Mouse (Mus musculus): Measurements from ENCODE around the gene Krt32.

Krt32 gene

DNA sequence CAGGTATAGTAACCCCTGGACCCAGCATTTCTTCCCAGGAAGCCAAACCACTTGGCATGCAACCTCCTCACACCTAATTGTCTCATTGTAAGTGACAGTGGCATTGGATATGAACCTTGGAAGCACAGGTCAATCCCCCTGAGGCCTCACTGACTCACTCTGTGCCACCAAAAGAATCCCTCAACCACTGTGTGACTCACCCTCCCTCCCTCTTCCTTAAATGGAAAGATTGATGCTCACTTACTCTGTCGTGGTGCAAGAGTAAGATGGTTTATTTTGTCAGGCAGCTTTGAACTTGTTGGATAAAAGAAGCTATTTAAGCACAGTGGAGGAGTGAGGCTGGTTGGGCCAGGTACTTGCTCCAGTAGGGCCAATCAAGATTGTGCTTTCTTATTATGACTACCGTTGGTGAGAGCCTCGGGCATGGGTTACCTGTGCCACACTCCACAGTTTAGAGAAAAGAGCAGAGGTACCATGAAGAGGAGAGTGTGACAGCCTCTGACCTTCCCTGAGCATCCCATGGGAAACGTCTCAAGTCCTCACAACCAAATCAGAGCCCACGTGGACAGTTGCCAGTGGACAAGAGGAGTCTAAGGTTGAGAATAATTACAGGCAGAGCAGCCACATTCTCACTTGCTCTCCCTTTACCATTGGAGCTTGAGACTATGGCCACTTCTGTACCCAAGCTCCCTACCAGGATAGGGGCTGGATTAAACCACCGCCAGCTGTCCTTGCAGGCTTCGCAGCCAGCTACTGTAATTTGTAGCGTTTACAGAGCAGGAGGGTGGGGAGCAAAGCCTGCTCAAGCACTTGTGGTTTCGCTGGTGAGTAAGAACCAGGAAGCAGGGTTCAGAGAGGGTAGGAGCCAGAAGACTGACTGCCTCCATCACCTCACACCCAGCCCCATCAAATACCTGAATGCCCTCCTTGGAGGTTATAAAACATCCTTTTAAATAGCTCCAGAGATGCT is 32.1 kb downstream of the Krt32 start:
- peak; percentile 81 for DNase-seq (ENCODE audit: inconsistent ontology term)

DNA sequence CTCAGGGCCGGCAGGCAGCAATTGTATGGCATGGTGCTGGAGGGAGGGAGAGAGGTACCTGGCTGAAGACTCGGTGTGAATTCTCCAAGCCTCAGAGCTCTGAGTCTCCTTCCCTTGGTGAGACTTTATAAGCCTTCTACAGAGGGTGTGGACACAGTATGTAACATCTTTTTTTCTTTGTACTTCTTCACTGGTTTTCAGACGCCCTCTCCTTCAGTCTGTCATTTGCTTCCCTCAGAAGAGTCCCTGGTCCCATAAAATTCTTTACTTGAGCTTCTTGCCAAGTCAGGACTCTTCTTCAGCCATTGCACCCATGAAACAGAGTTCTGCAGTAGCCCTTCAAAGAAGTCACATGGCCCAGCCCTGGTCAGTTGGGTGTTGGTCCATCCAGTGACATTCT is 37.6 kb downstream of the Krt32 start, which contains the start of gene Krt31:
Krt31 (minus strand) TSS at position 101 of the 400 bp plus-strand sequence.
- no peak for DNase-seq (ENCODE audit: inconsistent ontology term)

DNA sequence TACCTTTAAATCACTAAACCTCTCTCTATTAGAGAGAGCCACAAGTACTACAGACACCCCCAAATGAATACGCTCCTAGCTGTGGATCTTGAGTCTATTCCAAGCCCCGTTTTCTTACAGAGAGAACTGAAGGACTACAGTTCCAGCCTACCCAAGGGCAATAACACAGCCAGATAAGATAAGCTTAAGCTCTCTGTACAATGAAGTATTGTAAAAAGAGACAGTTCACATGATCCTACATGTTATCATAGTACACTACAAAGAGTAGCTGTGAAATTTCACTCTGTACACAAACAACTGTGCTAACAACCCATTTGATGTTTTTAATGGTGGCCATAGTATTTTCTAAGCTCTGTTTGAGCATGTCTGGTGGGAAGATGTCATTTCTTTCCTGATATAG is 40.8 kb downstream of the Krt32 start:
- no peak for DNase-seq (ENCODE audit: inconsistent ontology term)

DNA sequence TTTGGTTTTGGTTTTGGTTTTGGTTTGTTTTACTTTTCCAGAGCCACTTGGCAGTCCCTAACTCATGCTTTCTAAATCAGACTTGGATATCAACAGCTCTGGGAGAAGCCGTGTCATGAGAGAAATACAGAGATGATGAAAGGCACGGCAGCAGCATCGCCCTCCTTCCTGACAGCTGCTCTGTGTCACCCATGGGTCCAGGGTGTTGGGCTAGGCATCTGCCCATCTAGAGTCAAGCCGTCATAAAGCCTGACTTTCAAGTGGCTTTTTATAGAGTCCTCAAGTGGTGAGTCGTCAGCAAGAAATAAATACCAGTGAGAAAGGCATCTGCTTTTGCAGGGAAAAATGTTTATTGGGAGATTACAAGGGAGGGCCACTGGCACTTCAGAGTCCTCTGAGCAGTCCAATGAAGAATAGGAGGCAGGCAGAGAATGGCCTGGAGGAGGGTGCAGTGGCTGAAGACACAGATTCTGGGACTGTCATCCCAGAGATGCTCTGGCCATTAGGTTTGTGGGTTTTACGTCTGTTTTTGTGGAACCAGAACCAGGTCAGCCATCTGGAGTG is 41.6 kb downstream of the Krt32 start:
- peak; percentile 23 for DNase-seq (ENCODE audit: inconsistent ontology term)

DNA sequence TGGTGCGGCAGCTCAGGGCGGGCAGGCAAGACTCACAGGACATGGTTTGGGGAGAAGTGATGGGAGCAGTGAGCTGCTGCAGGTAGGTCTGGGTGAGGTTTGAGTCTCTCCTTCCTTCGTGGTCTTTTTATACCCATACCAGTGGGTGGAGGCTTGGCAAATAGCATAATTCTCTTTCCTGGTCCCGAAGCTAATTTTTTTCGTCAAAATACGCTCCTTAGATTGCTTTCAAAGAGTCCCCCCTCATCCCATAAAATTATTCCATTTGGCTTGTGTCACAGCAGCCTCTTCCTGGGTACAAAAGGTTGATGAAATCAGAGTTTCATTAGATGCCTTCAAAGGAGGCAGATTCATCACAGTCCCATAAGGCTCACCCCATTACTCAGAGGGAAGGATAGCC is 46.6 kb downstream of the Krt32 start, which contains the start of gene Krt34:
Krt34 (minus strand) TSS at position 101 of the 400 bp plus-strand sequence.
- no peak for DNase-seq (ENCODE audit: inconsistent ontology term)

Measured in Muller cell, postnatal 12 days (primary cell).